Mouse (Mus musculus) retina, postnatal 7 days (tissue): ENCODE measurements at regions not wholly inside any gene's neighbourhood (a gene's known extent, or its start where the extent isn't known, plus 50 kb on each side); places are given as distances from the start of the nearest gene placed in this dataset.
"Not testable (repeated sequence)": the region's sequence is repeated elsewhere in the genome, so short reads cannot be mapped to it uniquely, and the experiment has no call there.

Experiments used
- DNase-seq: peaks from one replicate; pipeline ENCODE4 v3.0.0-alpha.2; 2012; ENCODE audit warnings: low read depth, low spot score

DNA sequence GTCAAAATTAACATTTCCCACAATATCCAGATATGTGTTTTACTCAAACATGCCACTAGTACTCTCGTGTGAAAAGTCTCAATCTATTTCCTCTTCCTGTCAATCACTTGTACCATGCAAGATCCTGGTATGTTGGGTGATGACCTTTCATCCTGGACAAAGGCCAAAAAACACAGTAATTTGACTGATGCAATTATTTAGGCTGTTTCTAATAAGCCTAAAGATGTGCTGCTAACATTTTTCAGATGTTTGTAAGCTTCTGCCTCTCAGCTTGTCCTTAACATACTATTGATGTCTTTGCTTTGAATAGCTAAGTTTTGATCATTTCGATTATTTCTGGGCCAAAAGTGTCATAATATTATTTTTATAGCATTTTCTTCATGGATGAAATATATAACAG, 418.4 kb upstream of the Arrdc4 start:
- no peak for DNase-seq

DNA sequence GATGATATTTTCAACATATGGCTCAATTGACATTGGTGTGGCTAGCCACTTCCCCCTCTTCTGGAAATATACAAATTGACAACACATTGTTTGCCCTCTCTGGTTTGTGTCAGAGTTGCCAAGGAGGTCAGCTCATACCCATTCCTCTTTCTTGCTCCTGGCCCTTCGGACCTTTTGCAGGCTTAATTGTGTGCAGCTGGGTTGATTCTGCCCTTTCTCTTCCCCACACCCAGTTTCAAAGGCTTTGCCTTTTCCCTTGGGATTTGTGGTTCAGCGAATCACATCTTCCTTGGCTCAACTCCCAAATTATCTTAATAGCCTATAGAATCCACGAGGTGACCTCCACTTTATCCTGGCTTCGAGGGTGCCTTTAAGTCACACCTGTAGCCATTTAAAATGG, 412.9 kb upstream of the Arrdc4 start:
- no peak for DNase-seq

DNA sequence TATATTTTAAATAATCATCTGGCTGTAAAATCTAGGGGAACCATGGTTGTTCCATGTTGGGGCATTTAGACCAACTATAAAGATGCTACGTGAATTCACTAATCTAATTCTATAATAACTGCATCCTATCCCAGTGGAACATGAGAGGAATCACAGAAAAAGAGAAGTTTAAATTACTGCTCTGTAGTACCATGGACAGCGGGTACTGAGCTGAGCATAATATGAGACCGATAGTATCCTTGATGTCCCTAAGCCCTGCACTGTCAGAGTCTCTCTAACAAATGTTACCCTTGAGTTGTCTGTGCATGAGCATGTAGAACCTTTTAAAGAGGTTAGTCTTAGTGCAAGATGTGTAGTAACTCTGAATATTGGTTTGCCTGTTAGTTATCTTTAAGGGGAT, 393.3 kb upstream of the Arrdc4 start:
- DNase-seq: no peak

DNA sequence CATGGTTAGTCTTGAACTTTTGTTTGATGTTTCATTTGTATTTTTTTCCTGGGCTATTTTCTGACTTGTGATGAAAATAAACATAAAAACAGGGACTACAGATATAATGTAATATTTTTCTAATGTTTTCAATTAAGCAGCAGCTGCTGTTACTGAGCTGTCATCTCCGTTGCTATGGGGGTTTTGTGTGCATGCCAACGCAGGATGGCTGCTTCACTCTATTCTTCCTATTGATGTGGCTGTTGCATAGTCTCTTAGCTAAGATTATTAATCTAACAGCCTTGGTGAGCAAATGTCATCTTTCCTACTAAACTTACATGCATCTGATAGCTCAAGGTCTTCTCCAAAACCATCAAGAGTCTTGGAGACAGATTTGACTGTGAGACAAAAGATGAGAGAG, 384.4 kb upstream of the Arrdc4 start:
- DNase-seq: no peak

DNA sequence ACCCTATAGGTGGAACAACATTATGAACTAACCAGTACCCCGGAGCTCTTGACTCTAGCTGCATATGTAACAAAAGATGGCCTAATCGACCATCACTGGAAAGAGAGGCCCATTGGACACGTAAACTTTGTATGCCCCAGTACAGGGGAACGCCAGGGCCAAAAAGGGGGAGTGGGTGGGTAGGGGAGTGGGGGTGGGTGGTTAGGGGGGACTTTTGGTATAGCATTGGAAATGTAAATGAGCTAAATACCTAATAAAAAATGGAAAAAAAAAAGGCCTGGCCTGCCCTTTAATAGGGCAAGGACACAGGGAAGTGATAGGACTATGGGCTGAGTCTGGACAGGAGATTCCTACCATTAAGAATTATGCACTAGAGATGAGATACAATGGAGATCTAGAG, 352.7 kb upstream of the Arrdc4 start:
- not testable (repeated sequence) for DNase-seq

DNA sequence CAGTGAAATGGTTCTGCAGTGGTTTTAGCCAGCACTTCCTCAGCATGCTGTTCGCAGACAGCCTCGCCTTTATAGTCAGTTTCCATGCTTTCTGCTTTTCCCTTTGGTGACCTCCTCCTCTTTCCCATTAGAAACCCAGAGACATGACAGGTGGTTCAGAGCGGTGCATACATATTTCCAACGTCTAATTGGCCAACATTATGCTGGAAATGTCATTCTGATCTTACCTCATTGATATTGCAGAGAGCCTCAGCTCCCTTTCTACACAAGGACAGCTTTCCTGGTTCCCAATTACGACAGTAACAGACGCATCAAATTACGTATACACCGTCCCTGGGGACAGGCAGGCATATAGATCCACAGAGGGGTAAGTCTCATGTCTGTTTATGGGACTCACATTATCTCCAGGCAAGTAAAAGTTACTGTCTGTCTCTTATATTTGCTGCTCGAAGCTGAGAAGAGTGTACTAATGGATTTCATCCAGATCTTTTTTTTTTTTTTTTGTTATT, 348.6 kb upstream of the Arrdc4 start:
- no peak for DNase-seq

DNA sequence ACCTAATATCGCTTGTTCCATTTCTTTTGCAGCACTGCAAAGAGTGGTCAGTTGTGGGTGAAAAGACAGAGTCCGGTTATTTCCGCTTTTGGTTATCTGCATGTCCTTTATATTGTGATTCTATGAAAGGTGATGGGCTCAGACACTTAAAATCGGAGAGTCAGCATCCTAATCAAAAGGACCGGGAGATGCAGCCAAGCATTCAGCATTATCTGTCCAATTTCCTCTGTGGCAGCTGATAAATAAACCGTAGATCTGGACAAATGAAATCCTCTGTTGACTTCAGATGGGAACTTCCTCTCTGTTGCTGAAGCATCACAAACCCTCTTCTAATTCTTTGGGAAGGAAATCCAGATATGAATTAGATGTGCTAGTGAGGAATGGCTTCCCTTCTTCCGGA, 325.7 kb upstream of the Arrdc4 start:
- no peak for DNase-seq

DNA sequence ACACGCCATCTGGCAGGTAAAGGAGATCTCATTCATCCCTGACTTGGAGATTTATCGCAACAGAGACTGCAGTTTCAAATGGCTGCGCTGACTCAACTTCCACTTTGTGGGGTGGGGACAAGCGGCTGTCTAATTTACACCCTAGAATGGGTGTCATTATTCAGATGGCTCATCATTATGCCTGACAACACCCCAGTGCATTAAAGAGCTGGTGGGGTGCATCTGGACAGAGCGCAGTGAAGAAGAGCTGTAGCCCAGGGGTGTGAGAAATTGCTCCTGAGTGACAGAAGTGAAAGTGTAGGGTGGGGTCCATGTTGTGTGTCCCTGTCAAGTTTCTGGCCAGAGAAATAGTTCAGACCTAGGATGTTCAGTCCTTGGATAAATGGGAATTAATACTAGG, 314.0 kb upstream of the Arrdc4 start:
- DNase-seq: no peak

DNA sequence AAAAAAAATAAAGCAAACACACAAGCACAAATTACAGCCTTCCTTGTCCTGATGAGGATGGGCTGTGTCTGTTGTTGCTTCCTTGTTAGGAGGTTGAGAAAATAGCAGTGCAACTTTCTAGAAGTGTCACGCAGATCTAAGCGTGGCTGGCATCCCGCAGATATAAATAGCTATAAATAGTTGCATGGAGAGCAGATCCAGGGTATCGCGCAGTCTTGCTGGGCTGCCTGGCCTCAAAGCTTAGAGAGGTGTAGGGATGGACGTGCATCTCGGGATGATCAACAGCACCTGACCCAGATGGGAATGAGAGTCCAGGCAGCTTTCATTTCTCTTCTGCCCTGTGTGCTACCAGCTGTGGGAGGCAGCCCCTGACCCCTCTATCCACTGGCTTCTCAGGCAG, 313.5 kb upstream of the Arrdc4 start:
- no peak for DNase-seq

DNA sequence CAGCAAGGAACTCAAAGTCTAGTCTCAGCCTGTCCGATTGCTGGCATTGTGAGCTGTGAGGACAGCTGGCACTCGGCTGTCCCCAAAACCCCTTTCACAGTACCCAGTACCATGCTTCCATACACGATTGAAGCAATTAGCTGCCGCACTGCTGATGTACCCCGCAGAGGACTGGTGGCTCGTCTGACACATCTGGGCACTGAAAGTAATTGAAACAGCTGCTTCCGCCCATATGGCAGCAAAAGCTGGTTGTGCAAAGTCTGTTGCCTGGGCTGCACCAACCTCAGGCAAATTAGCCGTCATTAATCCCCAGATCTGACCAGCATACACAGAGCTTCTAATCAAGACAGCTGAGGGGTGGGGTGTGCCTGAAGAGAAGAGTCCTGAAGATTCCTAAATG, 313.1 kb upstream of the Arrdc4 start:
- DNase-seq: peak; percentile 20

DNA sequence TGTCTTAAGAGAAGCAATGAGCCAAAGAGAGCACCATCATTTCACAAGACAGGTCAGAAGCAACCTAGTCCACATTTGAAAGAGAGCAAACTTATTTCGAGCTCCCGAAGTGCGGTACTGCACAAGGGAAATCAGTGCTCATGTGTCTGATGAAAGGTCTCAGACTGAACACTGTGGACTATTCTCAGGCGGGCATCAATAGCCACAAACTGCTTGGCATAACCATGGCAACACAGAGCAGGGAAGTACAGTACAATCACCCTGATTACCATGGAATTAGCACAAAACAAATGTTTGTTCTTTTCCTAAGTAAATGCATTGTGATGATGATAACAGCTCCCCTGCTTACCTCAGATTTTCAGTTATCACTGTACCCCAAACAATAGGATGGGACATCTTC, 312.2 kb upstream of the Arrdc4 start:
- DNase-seq: no peak

DNA sequence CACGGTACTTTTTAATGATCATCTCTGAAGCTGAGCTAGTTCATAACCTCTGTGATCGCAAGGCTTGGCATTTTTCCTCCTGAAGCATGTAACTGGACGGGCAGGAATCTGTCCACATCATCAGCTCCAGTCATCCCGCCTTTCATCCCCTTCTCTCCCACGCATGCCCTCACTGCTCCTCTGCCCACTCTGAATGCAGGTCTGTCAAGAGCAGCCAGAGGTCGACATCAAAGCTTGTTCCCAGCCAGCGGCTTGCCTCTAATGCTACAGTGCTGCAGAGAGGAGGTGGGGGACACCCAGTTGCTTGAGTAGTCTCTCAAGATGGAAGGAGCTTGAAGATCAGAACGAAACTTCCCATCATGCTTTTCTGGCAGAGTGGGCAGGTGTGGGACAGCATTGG, 267.5 kb upstream of the Arrdc4 start:
- DNase-seq: no peak

DNA sequence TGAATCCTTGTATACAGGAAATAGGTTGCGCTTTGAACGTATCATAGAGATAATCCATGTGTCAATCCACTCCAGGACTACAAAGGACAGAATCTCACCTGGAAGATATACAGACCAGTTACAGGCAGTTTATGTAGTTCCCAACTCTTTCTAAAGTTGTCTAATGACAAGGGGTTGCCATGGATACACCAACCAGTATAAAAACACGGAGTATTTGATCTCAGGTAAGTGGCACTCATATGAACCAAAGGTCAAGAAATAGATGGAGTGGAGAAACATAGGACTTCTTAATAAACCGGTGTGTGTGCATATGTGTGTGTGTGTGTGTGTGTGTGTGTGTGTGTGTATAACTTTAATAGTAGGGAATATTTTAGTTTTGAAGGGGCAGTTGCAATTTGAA, 266.0 kb upstream of the Arrdc4 start:
- no peak for DNase-seq

DNA sequence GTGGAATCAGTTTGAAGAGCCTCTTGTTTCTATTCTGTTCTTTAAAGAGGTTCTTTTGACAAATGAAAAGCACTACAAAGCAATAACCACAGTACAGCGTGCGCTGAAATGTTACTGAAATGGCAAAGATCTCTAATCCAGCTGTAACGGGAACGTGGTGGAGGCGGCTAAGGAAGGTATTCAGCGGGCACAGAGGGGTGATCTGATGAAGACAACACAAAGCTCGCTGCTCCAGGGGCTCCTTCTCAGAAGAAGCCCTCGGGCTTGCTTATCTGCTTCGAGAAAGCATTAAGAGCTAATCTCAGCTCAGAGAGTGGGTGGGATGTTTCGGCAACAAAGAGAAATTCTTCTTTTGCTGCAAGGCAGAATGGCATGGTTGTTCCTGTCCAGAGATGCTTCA, 258.2 kb upstream of the Arrdc4 start:
- DNase-seq: no peak

DNA sequence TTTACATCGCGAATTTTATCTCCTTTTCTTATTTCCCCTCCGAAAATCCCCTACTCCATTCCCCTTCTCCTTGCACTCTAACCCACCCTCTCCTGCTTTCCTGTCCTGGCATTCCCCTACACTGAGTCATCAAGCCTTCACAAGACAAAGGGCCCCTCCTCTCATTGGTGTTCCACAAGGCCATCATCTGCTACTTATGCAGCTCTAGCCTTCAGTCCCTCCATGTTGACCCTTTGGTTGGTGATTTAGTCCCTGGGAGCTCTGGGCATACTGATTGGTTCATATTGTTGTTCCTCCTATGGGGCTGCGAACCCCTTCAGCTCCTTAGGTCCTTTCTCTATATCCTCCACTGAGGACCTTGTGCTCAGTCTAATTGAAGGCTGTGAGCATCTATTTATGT, 239.0 kb upstream of the Arrdc4 start:
- no peak for DNase-seq

DNA sequence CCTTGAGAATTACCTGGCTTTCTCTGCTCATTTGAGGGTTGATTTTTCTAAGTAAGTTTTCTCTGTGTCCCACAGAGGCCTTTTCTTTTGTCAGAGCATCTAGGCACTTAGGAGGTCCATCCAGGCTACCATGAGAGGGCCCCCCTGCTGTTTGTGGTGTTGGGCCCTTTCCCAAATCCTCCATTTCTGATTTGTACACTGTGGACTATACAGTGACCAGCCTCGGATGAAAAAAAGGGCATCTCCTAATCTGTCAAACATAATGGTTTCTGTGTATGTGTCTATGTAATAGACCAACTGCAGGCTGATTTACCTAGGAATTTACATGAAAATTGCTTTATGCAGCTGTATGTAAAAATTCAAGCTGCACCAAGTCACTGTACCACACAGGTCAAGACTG, 234.9 kb upstream of the Arrdc4 start:
- DNase-seq: no peak

DNA sequence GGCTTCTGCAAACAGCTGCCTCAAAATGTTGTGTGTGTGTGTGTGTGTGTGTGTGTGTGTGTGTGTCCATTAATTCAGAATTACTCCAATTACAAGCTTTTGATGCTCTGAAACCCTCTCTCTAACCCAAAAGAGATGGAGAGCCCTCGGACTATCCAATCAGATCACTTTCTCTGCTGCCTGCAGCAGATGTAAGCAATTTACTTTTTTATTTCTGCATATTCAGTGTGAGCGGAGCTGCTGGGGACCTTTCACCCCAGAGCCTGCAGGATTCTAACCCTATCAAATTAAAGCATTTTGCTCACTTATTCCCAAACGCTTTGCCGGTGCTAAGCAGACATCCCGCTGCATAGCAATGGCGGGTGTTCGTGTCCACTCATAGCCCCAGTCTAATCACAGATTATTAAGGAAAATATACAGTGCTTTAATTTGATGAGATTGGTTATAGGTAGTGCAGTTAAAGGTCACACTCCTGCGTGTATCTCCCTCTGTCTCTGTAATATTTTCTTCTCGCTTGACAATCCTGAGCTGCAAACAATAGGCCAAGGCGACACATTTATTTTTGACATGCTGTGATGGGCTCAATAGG, 234.0 kb upstream of the Arrdc4 start:
- no peak for DNase-seq

DNA sequence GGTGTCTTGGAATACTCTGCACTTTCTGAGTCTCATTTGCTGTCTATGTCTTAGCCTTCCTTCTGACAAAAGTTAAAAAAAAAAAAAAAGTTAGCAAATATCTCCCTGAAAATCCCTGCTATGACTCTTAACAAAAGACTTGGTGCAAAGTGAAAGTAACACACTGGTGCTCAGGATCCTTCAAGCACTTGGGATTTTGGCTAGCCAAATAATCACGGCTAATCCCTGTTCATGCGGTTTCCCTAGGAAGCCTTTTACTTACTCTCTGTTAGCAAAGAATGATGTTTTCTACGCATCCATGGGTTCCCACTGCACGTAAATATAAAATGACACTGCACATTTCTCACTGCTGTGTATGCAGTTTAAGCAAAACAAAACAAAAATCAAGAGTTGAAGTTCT, 229.5 kb upstream of the Arrdc4 start:
- DNase-seq: no peak

DNA sequence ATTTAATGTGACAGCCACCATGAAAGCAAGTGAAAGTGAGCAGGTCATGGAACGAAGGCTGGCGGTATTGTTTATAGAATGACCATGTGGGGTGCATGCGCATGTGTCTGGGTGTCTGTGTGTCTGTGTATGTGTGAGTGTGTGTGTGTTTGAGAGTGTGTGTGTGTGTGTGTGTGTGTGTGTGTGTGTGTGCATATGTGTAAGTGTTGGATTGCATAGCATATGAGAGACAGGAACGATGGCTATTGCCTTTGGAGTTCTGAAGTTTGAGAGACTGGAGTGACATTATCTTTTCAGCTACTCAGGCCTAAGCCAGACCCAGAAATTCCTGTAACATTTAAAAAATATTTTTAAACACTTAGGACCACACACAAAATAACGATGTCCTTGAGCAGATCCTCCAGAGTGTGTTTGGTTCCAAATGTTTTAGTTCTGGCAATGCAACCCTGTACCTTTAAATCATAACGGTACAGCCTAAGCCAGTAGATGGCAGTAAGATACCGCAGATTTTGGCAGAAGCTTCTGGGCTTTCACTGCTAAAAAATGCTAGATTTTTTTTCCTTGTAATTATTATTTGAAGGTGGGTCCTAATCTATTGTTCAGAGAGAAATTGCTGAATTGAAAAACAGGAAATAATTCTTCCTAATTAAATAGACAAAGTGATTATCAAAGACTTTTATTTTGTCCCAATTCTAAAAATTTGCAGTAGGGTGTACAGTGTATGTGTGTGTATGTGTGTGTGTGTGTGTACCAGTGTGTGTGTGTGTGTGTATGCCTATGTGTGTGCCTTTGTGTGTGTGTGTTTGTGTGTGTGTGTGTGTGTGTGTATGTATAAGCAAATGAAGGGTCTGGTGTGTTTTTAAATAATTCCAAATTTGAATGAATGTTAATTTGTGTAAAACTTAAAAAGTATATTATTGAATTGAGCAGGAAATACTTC, 228.0 kb upstream of the Arrdc4 start:
- peak; percentile 21 for DNase-seq

DNA sequence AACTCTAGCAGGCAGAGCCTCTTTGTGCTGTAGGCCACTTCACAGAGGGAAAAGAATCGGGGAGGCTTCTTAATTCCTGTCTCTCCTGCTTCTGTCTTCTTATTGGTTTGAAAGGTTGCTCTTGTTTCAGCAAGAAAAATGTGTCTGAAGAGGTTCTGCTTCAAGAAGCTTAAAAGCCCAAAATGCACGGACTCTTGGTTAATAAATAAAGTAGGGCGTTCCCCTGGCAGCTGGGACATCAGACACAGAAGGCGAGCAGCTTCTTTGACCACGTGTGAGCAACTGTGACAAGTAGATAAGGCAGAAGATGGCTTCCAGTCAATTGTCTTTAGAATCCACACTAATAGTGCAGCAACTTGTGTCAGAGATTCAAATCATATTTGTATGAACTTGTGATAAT, 226.9 kb upstream of the Arrdc4 start:
- no peak for DNase-seq

DNA sequence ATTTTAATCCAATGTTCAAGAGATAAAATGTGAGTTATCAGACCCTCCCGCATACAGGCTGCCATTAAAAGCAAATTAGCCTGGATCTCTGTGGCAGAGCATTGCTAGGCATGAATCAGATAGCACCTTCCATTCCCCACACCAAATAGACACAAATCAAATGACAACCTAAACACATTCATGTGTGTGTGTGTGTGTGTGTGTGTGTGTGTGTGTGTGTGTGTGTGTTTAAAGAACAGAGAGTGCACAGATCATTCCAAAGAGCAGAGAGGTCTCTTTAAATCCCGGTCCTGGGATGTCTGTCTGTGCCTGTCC, 226.5 kb upstream of the Arrdc4 start:
- no peak for DNase-seq

DNA sequence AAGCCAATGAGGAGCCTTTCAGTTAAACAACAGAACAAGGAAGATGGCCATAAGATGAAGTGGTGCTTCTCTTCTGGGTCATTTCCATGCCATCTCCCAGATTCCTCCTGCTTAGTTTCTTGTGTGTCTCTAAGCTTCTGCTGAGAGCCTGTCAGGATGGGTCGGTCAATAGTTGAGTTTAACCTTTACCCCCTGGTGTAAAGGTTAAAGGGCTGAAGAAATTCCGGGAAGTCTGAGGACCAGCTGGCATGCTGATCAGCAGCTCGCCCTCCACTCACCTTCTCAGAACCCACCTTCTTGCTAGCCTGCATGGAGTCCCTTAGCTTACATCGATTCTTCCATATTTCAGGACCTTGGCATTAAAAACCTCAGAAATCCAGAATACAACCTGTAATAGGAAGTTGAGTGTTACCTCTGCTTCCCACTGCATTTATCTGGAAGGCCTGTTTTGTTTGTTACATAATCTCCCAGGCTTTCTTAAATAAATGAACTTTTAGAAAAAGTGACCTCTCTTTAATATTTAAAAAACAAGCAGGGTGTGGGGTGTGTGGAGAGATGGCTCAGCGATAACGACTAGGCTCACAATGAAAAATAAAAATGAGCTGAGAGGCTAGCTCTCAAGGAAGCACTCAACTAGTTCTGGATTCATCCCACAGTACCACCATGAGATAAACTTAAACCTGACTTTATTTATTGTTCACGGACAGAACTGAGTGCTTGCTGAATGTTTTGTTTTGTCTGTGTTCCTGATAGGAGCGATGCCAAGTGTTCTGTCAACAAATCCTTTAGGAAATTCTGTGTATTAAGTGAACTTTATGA, 225.9 kb upstream of the Arrdc4 start:
- no peak for DNase-seq
